Mouse (Mus musculus) liver (tissue): ENCODE data around the gene Lrpprc.

Source experiments
- DNase-seq: peaks from one replicate; pipeline ENCODE4 v3.0.0-alpha.2; 2020; ENCODE audit warnings: mixed read lengths

The Lrpprc gene

GRCm38 (mm10) chr17:84658951-84659350, 131.6 kb downstream of the Lrpprc start:
- no peak for DNase-seq

- no peak for DNase-seq
Measured at GRCm38 (mm10) chr17:84658195-84658594, 132.4 kb downstream of the Lrpprc start.

- no peak for DNase-seq
Measured at GRCm38 (mm10) chr17:84657782-84658181, 132.8 kb downstream of the Lrpprc start.

- no peak for DNase-seq
Measured at GRCm38 (mm10) chr17:84657422-84657732, 133.2 kb downstream of the Lrpprc start.

- no peak for DNase-seq
Measured at GRCm38 (mm10) chr17:84656653-84657421, 133.8 kb downstream of the Lrpprc start.

GRCm38 (mm10) chr17:84656205-84656604, 134.4 kb downstream of the Lrpprc start:
- no peak for DNase-seq
